Mouse (Mus musculus): ENCODE measurements around the gene Tysnd1.

The Tysnd1 gene

DNA sequence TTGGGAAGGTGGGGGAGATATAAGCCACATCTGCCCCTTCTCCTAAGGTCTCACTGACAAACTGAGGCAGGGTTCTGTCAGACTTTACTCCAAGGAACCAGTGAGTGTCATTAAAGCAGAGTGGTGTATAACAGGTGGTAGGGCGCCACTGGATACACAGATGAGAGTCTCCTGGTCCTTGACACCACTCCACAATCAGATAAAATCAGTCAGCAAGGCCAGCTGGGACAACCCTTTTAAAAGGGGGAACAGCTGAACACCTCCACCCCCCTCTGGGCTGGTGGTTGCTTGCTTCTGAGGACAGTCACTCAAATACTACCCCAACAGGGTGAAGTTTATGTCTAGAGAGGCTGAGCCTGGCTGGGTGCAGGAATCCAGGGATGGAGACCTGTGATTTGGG, 42.2 kb downstream of the Tysnd1 start:
- no peak for DNase-seq (ENCODE audit: low spot score in 2 of 2)

DNA sequence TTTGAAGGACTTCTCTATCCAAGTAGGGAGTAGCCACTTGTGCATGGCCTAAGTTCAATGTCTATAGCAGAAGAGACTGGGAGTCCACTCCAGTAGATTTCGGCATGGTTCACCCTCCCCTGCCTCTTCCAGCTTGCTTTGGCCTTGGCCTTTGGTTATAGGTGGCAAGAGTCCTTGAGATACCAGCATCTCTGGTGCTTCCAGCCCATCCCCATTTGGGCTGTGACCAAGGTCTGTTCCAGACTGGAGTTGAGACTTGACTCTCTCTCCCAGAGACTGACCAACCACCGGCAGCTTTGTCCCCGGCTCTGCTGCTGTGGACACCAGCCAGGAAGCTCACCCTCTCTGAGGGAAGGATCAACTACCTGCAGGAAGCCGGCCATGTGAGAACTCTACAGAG, 42.8 kb downstream of the Tysnd1 start:
- no peak for DNase-seq (ENCODE audit: low spot score in 2 of 2)

DNA sequence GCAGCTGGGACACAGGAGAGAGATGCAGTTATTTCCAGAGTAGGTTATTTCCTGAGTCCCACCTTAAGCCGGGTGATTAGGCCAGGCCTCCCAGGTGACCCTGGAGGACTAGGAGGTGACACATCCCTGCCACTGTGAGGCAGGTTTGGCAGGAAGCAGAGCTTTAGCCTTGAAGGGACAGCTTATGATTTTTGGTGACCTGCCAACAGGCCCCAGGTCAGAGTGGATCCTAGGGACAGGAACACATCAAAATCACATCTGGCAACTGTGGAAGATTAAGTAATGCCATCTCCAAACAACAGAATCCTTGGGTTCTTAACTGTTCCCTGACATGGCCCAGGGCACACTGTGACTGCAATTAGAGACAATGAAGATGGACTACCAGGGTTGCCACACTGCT, 46.0 kb downstream of the Tysnd1 start:
- no peak for DNase-seq (ENCODE audit: low spot score in 2 of 2)

GRCm38 (mm10) chr10:61741873-61742272, 46.6 kb downstream of the Tysnd1 start:
- DNase-seq (ENCODE audit: low spot score in 2 of 2) = no peak

GRCm38 (mm10) chr10:61742336-61742735, 47.0 kb downstream of the Tysnd1 start:
- DNase-seq (ENCODE audit: low spot score in 2 of 2) = no peak

DNA sequence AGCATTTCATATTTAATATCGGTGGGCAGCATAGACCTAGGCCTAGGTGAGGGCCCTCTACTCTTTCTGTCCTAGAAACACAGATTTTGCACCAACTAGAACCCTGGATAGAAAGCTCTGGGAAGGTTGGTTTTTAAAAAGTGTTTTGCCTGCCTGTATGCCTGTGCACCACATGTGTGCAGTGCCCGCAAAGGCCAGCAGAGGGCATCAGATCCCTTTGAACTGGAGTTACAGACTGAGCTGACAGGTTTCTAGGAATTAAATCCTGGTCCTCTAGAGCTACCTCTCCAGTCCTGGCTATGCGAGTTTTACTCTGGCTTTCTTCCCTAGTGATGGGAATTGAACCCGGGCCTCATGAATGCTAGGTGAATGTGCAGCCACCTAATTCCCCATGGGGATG, 49.8 kb downstream of the Tysnd1 start:
- DNase-seq (ENCODE audit: low spot score in 2 of 2) = no peak

DNA sequence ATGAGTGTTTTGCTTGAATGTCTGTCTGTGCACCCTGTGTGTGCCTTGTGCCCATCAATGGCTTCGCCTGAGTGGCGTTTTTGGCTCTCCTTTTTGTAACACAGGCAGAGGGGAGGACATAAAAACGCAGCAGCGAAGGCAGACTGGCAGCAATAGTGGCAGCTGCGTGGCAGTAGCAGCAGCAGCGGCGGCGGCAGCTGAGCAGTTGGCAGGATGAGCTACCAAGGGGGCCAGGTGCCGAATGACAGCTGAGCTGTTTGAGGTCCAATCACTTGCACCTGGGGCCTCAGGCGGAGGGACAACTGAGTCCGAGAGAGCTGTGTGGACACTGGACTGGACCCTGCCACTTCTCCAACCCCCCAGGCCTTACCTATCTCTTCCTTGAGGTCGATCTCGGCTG, 52.0 kb downstream of the Tysnd1 start:
- no peak for DNase-seq (ENCODE audit: low spot score in 2 of 2)

DNA sequence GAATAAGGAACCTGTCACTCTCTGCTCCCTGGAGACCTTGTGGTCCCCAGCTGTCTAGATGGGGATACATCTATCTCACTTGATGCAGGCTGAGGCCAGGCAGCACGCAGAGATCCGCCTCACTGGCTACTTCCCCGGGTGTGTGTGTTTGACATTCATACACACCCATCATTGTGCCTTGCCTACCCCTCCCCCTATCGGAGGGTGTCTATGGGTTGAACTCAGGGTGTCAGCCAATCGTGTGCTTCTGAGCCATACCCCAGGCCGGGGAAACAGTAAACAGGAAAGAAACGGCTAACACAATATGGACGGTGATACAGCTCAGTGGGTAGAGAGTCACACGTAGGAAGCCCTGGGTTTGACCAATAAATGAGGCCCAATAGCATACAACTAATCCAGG, 54.7 kb downstream of the Tysnd1 start:
- DNase-seq (ENCODE audit: low spot score in 2 of 2) = no peak

DNA sequence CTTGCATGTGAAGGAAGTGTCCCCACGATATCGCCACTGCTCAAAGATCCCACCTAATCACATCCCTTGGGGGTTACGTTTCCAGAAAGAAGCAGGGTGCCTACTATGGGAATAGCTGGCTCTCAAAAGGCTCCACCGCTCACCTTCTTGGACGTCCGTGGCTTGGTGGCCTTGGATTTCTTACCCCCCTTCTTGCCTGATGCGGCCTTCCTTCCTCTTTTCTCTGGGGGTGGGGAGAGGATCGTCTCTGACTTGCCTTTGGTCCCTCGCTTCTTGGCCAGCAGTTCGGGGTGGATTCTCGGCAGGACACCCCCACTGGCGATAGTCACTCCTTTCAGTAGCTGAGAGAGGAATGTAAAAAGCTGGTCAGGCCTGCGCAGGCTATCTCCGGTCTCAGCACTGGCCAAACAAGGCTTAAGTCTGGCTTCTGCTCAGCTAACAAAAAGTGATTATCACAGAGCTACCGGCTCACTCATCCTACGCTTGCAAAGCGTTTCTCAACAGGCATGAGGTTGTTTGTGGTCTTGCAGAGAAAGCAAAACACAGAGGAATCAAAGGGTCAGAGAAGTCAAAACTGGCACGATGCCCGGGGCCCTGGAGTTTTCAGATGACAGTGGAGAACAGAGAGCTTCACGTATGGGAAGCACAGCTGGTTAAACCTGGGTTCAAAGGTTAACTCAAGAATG, 56.4 kb downstream of the Tysnd1 start:
- no peak for DNase-seq (ENCODE audit: low spot score in 2 of 2)

Measured in frontal cortex, postnatal 10 days (tissue).